Mouse (Mus musculus) spleen, adult 12 weeks (tissue): ENCODE results near the gene Cul7.

Experiments
- DNase-seq: peaks from one replicate; pipeline ENCODE4 v3.0.0; 2022; ENCODE audit warnings: low spot score

The Cul7 gene

DNA sequence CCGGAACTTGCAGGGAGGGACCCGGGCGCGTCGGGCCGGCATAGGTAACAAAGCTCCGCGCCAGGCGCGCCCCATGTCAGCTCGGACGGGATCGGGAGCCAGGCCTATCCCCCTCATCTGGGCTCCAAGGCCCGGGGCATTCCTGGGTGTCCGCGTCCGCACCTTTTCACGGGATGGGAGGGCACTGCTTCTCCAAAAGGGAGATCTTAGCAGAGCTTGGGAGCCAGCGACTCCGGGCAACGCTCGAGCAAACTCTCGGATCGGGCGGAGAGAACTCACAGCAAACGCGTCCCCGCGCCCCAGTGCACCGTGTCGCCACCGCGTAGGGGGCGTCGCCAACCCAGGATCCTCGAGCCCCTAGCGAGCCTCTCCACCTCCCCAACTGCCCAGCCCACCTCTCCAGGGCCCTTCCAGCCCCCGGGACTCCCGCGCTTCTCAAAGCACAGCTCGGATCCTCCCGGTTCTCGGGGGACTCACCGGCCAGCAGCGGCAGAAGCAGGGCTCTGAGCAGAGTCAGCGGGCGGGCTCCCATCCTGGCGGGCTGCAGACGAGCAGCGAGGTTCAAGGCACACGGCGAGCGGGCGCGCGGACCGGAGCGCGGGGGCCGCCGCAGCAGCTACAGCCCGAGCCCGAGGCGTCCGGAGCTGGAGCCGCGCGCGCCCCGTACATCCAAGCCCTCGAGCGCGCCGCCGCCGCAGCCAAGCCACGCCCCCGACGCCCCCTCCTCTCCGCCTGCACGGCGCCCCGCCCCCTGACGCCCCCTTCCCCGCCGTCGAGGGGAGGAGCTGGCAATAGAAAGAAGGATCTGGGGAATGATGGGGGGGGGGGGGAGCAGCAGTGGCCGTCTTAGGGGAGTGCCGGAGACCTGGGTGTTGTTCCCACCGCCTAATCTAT, 21.1 kb upstream of the Cul7 start, which contains the start of gene Ptk7:
TSS of gene Ptk7 (minus strand) at position 714 of the 894 bp plus-strand sequence.
- no peak for DNase-seq

DNA sequence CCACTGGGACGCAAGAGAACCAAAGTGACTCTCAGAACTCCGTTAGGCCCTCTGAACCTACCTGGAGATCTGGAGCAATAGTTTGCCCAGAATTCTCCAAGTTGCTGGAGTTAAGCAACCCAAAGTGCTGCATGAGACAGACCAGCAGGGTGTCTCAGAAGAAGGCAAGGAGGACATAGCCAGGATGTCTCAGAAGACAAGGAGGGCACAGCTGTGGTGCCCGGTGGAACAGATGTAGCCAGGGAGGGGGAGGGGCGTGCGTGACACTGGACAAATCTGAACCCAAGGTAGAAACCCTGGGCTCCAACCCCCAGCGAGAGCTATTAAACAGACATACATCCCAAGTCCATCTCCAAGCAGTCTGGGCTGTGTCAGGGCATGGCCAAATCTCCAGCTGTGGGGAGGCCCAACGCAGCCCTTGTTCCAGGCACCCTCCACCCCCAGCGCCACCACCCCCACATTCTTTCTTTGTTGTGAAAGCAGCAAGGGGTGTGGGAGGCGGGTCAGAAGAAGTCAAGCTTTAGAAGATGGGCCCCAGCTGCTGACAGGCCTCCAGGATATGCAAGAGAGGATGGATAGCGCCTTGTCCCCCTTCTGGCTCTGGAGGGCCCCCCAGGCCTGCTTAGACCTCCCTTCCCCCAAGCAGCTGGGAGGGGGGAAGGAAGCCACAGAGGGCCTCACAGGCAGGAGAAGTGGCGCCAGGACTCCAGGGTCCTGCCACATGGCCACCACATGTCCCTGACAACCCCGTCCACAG, 20.3 kb upstream of the Cul7 start:
- DNase-seq: no peak

DNA sequence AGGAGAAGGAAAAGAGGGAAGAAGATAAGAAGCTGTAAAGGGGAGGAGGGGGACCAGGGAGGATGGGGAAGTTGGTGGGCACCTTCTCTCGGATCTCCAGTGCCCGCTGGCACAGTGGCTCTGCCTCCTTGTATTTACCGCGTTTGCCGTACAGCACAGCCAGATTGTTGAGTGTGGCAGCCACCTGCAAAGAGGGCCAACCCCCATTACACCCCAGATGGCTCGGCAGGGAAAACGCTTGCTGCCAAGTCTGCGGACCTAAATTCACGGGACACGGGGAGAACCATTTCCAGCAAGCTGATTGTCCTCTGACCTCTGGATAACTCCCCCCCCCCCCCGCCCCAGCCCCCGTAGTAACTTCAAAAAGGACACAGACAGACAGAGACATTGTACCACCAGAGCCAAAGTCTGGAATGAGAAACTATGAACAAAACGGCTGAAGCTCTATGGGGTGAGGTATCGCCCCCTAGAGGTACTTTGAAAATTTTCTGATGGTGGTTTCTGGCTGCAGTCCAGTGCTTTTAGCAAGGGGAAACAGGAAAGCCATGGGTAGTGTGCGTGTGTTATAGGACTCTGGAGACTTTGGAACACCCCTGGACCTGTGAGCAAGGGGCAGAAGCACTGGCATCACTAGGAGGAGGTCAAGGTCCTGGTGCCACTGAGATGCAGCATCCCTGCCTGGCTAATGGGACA, 13.2 kb upstream of the Cul7 start:
- no peak for DNase-seq

GRCm38 (mm10) chr17:46639929-46640328, 10.2 kb upstream of the Cul7 start:
- DNase-seq: no peak

DNA sequence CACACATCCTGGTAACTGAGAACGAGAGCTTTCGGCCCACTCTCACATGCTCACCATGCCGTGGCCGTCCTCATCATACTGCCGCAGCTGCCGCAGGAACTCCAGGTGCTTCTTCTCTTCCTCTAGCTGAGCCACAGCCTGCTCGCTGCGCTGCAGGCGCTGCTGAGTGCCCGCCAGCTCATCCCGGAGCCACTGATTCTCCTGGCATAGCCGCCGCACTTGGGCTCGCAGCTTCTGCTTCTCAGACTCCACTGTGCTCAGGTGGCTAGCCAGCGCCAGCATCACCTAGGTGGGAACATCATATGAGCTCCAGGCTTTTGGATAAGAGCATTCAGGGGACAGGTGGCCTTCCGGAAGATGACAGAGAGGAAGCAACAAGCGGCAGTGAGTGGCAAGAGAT, 8.1 kb upstream of the Cul7 start:
- no peak for DNase-seq

DNA sequence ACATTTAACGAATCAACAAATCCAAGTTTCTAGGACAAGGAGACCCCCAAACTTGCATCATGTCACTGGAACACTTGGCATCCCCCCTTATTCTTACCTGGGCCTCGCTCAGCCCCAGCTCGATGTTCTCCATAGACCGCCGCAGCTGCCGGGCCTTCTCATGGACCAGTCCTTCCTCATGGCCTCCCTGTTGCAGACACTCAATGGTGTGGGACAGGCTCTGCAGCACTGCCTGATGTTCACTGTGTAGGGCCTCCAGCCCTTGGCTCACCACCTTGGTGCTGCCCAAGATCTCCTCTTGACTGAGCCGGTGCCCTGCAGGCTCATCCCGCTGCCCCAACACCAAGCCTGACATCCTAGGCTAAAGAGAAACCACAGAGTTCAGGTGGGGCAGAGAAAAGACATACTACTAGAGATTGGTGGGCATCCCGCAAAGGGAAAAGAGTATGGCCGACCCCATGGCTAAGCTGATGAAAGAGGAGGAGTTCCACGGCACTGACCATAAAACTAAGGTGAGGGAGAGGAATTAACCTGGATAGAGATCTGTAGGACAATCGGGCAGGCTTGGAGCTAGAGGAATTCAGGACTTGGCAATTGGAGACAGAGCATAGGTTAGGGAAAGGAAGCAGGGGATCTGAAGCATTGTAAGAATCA, 5.9 kb upstream of the Cul7 start:
- DNase-seq: no peak

DNA sequence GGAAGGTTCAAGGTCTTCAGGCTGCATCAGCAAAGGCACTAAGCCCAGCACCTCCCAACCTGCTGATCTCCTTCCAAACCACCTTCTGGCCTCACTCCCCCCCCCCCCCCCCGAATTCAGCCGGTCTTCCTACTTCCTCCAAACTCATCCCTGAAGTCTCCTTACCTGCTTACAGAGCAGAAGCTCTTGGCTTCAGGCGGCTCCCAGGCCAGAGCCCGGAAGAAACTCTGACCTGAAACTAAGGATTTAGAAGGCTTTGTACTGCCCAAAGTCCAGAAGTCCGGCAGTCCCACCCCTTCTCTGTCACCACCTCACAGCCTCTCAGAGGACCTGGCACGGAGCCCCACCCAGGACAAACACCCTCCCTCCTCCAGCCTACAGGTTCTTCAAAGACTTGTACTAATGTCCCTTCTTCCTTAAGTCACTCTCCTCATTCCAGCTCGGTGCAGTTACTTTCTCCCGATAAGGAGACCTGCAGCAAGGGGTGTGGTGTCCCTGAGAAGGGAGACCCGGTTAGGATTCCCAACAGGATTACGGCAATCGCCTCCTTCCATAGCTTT, 5.1 kb upstream of the Cul7 start:
- DNase-seq: no peak

DNA sequence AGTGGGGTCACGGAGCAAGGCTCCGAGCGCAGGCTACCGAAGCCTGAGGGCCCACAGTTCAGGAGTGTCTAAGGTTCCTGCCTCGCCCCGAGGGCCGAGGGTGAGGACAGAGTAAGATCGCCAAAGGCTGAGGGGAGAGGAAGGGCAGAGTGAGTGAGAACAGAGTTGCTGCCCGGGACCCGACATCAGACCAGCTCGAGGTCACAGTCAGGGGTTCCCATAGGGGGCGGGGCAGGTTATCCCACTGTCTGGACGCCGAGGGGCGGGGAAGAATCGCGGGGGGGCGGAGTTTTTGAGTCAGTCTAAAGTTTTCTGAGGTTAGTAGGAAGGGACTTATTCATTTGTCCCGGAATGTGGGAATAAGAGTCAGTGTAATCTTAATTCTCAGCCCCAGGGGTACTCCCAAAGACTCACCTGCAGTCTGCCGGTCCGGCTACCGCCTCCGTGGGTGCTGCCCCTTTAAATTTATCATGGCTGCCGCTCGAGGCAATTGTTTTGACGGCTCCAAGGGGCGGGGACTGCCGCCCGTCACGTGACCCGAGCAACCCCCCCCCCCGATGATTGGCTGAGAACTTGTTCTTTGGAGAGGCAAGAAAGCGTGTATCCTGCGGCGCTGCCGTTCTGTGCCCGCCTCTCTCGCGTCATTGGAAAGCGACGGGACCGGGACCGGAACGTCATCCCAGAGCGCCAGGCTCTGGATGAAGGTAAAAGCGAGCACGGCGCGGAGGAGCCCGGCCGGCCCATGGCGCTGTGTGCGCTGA, 4.4 kb upstream of the Cul7 start, which contains the start of the genes Klc4 and Mrpl2:
TSS of gene Klc4 (minus strand) at position 462 of the 761 bp plus-strand sequence.
TSS of gene Mrpl2 (plus strand) at position 669 of the 761 bp plus-strand sequence.
- peak; percentile 97 for DNase-seq

DNA sequence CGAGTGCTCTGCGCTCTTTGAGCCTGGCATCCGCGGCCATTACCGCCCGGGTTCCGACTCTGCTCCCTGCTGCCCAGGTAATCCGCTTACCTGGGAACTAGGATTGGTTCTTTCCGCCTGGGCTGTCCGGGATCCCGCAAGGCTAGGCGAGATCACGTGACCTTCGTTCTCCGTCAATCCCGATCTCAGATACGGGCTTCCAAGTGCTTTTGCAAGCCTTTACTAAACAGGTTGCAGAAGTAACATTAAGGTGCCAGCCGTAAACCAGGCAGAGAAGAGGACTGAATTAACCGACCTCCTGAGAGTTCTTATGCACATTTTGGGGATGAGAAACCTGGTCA, 3.8 kb upstream of the Cul7 start:
- no peak for DNase-seq

DNA sequence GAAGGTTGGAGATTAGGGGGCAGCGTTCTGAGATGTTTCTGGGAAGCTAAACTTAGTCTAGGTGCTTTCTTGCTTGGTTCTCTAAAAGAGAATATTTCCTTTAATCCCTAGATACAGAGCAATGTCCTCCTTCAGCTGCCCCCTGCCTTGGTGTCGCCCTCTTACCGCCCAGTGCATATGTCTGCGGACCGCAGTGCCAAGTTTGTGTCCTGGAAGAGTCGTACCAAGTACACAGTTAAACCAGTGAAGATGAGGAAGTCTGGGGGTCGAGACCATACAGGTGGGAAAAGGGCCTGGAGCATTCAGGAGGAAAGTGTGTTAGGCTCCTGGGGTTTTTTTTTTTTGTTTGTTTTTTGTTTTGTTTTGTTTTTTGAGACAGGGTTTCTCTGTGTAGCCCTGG, 2.9 kb upstream of the Cul7 start:
- no peak for DNase-seq

DNA sequence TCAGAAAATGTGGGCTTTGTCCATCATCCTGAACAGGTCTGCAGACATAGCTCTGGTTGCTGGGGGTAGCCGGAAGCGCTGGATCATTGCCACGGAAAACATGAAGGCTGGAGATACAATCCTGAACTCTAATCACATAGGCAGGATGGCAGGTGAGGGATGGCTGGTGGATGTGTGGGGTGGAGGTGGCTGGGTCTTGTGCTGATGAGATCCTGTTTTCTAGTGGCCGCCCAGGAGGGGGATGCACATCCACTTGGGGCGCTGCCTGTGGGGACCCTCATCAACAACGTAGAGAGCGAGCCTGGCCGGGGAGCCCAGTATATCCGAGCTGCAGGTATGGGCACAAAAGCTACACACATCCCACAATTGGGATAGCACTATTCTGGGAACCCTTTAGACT, 1.7 kb upstream of the Cul7 start:
- no peak for DNase-seq

GRCm38 (mm10) chr17:46649811-46650210, 326 bp upstream of the Cul7 start:
- DNase-seq: no peak

DNA sequence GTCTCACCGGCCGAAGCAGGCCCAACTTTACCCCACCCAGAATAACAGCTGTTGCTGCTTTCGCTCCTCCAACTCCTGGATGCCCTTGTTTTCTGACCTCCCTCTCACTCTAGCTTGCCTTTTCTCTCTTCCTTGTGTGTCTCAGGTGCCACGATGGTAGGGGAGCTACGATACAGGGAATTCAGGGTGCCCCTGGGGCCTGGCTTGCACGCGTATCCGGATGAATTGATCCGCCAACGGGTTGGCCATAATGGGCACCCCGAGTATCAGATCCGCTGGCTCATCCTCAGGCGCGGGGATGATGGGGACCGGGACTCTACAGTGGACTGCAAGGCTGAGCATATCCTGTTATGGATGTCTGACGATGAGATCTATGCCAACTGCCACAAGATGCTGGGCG, 1.2 kb downstream of the Cul7 start:
- no peak for DNase-seq

GRCm38 (mm10) chr17:46651755-46652547, 1.8 kb downstream of the Cul7 start:
- DNase-seq: no peak

DNA sequence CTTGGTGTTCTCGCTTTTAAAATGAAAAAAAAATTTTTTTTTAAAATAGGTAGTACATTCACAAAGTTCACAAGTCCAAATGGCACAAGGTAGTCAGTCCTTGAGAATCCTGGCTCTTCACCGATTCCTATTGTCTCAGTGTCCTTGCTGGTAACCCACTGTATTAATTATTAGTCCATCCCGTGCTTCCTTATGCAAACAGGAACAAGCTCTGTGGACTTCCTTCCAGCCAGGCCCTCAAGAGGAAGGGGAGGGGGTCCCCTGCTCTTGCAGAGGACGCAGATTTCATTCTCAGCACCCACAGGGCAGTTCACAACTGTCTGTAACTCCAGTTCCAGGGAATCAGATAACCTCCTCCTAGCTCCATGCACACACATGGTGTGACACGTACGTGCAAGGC, 5.9 kb downstream of the Cul7 start:
- no peak for DNase-seq

GRCm38 (mm10) chr17:46661351-46661750, 11.2 kb downstream of the Cul7 start:
- no peak for DNase-seq

GRCm38 (mm10) chr17:46661981-46662380, 11.8 kb downstream of the Cul7 start:
- no peak for DNase-seq

DNA sequence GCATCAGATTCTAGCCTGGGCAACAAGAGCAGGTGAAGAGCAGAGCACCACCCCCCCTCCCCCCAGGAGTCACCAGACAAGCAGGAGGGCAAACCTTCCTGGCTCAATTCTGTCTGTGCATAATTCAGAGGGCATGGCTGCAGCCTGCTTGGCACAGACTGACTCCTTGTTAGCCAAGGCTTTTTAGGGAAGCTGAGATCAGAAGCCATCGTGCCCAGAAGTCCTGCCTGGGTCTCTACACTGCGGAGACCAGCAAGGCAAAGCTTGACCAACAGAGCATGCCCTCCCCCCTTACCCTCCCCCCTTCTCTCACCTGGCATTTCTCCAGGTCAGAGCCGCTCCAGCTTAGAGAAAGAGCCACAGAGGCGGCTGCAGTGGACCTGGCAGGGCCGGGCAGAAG, 12.6 kb downstream of the Cul7 start:
- DNase-seq: no peak

GRCm38 (mm10) chr17:46667712-46668111, 17.6 kb downstream of the Cul7 start:
- DNase-seq: no peak

DNA sequence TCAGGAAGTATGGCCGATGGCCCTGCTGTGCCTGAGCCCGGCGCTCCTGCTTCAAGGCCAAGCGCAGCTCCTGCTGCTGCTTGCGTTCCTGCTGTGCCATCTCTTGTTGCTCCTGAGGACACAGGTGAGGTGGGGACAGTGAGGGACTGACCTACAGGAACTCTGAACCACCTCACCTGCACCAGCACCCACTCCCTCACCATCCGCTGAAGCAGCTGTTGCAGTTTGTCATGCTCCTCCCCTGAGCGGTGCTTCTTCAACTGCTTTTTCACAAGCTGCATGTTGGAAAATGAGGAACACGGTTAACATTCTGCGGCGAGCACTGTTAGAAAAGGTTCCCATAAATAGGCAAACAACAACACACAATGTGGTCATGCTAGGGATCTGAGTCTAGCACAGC, 19.8 kb downstream of the Cul7 start:
- no peak for DNase-seq
